Mouse (Mus musculus) left cerebral cortex, postnatal 4 days (tissue): ENCODE measurements around the gene Spata31d1b. TPM values are rescaled to one million over a fixed set of nuclear protein-coding genes. Genes with fewer than 3 reads are reported as not detected.

ENCODE experiments used
- DNase-seq: peaks from one replicate; pipeline ENCODE4 v3.0.0-alpha.2; 2022
- intact Hi-C: fragments of 180-260 bp; cut with DNase I; formaldehyde crosslinking; loops from one replicate; pipeline ENCODE4 v1.15.1; 2025
- total RNA-seq, 2 experiments: library from RNA; stranded (reverse); gene quantifications; 2 replicates each; pipeline ENCODE4 v1.2.3; 2021

Spata31d1b gene
- total RNA-seq, 2 experiments from 2014 or later, result not detected

DNA sequence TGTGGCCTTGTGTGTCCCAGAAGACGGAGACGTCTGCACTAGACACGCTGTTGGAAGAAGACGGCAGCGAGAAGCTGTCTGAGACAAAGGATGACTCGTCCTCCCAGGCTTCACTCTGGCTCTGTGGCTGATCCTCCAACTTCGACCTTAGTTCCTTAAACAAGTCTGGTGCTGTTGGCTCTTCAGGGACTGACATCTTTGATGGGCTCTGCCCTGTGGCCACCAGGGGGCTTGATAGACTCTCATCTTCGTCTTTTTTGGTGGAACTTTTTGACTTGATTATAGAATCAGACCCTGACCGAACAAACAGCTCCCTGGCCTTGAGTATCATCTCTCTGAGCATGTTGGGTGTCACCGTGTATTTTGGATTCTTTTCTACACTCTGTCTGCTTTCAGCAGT is 29.6 kb downstream of the Spata31d1b start:
- intact Hi-C loops, result no loop called here
- no peak for DNase-seq

DNA sequence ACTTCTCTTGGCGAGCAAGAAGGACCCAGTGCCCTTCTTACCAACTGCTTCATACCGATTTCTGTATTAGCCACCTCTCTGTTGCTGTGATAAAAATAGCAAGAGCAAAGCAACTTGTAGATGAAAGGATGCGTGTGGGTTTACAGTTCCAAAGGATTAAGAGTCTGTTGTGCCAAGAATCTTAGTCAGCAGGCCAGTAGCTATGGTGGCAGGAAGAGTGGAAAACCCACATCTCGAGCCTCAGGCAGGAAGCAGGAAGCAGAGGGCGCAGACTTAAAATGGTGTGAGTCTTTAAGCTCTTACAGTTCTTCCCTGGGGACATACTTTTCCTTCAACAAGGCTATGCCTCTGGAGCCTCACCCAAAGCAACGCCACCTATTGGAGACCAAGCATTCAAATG is 33.4 kb downstream of the Spata31d1b start:
- DNase-seq, result no peak
- intact Hi-C loops, result no loop called here

- intact Hi-C loops, result no loop called here
- DNase-seq, result no peak
These were observed 34.1 kb downstream of the Spata31d1b start for GRCm38 (mm10) chr13:59746164-59746563.

DNA sequence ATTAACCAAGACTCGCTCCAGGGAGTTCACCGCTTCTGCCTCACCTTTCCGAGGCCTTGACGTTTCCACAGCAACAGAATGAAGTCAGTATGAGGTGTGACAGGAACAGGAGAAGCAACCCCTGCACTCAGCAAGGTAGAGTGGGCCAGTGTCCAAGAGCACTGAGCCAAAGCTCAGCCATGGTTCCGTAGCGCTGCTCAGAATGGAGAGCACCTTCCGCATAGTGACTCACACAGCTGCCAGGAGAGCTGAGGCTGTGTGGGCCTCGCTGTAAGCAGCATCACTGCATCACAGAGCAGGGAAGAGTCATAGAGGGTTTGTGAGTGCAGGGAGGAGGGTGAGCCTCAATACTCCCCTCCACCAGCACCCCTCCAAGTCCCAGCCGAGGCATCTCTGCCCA is 34.6 kb downstream of the Spata31d1b start, which contains the start of gene 1700014D04Rik:
1700014D04Rik (minus strand) TSS at position 42 of the 400 bp plus-strand sequence.
- DNase-seq, result no peak
- intact Hi-C loops, result no loop called here

GRCm38 (mm10) chr13:59750310-59750709 is 38.2 kb downstream of the Spata31d1b start:
- intact Hi-C loops, result no loop called here
- no peak for DNase-seq

DNA sequence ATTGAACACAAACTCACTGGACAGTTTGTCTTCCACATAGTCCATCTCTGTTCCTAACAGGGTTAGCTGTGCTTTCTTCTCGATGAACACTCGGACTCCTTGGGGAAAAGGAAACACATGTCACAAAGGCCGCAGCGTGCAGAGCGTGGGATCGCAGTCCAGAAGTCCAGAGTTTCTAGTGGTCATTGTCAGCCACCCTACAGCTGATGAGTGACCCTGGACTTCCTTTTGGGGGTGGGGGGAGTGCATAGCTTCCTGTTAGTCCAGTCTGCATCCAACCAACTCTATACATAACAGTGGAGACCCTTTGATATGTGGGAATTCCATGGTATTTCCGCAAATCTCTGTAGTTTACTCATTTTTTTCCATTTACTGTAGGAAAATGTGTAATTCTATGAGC is 44.8 kb downstream of the Spata31d1b start:
- intact Hi-C loops, result no loop called here
- DNase-seq, result no peak

GRCm38 (mm10) chr13:59762791-59763190 is 50.7 kb downstream of the Spata31d1b start:
- intact Hi-C loops, result no loop called here
- DNase-seq, result no peak

GRCm38 (mm10) chr13:59766786-59767515 is 54.9 kb downstream of the Spata31d1b start:
- intact Hi-C loops, result no loop called here
- no peak for DNase-seq

DNA sequence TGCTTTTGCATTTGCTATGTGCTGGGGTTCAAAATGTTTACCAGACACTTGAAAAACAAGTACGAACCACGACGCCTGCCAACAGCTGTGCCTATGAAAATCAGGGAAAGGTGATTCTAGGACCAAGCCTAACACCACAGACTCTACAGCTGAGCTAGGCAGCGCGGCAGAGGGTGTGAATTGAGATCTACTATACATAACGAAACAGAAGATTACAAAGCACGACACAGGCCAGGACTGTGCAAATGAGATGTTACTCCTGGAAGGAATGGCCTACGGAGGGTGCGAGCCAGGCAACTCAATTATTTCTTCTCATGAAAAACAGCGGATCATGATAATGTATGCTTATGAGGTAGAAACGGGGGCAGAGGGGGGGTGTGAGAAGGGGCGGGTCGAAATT is 56.4 kb downstream of the Spata31d1b start:
- intact Hi-C loops, result no loop called here

More for the DNA sequence above, 56.4 kb downstream of the Spata31d1b start:
- DNase-seq, result no peak

Other genes with a start within 250 kb of the Spata31d1b start
- gene Agtpbp1, start 127.1 kb upstream of the Spata31d1b start, total RNA-seq, result 100 to 1,000 TPM; 329 to 336 TPM
- gene Naa35, start 127.0 kb upstream of the Spata31d1b start, total RNA-seq, result 100 to 1,000 TPM; 129 to 143 TPM
- gene Golm1, start 36.5 kb upstream of the Spata31d1b start, total RNA-seq, result 10 to 100 TPM; 15.5 to 16.5 TPM
- not detected for gene 4921517D22Rik, start 18.2 kb upstream of the Spata31d1b start, total RNA-seq
- gene Spata31d1a, start 2.0 kb upstream of the Spata31d1b start, total RNA-seq, result under 1 TPM; 0.46 to 0.48 TPM
- gene Spata31d1d, start 19.5 kb downstream of the Spata31d1b start, total RNA-seq, result under 1 TPM in 1 of 2 experiments, not detected in 1; 0.08 TPM
- under 1 TPM; 0.18 to 0.42 TPM for gene 1700014D04Rik, start 34.5 kb downstream of the Spata31d1b start, total RNA-seq
- 10 to 100 TPM; 74.4 to 76.6 TPM for gene Isca1, start 57.5 kb downstream of the Spata31d1b start, total RNA-seq
- not detected for gene Gm49354, start 70.0 kb downstream of the Spata31d1b start, total RNA-seq
- gene Tut7, start 110.9 kb downstream of the Spata31d1b start, total RNA-seq, result 10 to 100 TPM; 66.2 to 70.8 TPM